ENCODE assay signal across 9 mouse cellular contexts in the genomic region with DNA sequence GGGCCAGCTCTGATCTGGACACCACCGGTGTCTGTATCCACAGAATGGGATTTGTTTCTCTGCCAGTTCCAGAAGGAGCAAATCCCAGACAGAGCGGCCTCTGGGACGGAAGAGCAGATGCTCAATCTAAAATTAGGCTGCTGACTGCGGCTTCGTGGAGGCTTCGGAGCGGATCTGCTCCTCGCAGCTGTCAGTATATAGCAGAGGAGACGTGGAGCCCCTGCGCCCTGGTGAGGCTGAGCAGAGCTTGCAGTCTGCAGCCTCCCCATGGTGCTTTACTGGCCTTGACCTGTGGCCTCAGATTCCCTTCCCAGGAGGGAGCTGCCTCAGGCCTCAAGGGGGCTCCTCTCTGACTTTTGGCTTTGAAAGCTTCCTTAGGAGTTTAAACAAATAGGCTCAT. TPM values are rescaled to one million over a fixed set of nuclear protein-coding genes. Genes with fewer than 3 reads are reported as not detected.
DNase-seq lines count a peak whose midpoint lies in the region; ATAC-seq lines count a peak whose summit lies in the region.
"Had no signal": no experiment of that assay in that cellular context is flagged by ENCODE, and none has a peak within 500 bp of the region (broad histone marks: within the 10 kb centered on the region; RNA-seq: fewer than 3 reads in every experiment).

No protein-coding gene starts in this region.

- peak; percentile 34; the same call in 1 of the 2 replicates for ATAC-seq in hindbrain, embryonic 14.5 days (ENCODE audit: low FRiP score)
- no peak for ATAC-seq in hindbrain, embryonic 12.5 days (ENCODE audit: low FRiP score)
- ATAC-seq in CD4-positive, CD25-positive, alpha-beta regulatory T cell, adult 4 months, result no peak

- H3K4me1 ChIP-seq in hindbrain, embryonic 14.5 days (replicated peaks; ENCODE audit: control insufficient read depth, insufficient read depth, low read length), result no peaks in the 10 kb centered on the region
- H3K4me1 ChIP-seq in hindbrain, embryonic 12.5 days, result peaks cover 4% of the 10 kb centered on the region; the same call in 1 of the 2 replicates

- H3K9ac ChIP-seq in hindbrain, embryonic 14.5 days, result no peak overlapping the region
- no peak overlapping the region for H3K9ac ChIP-seq in hindbrain, embryonic 12.5 days

- H3K27me3 ChIP-seq in hindbrain, embryonic 14.5 days (ENCODE audit: control insufficient read depth, insufficient read depth, low read length), result no peaks in the 10 kb centered on the region
- peaks cover 3% of the 10 kb centered on the region; the same call in 1 of the 2 replicates for H3K27me3 ChIP-seq in hindbrain, embryonic 12.5 days

- 50% methylated on average over 10 of the region's 10 CpGs for WGBS in hindbrain, embryonic 14.5 days
- 54% methylated on average over 10 of the region's 10 CpGs for WGBS in hindbrain, embryonic 12.5 days

- no peaks in the 10 kb centered on the region for H3K36me3 ChIP-seq in hindbrain, embryonic 14.5 days (replicated peaks; ENCODE audit: control insufficient read depth, insufficient read depth)
- no peaks in the 10 kb centered on the region for H3K36me3 ChIP-seq in hindbrain, embryonic 12.5 days

- no peaks in the 10 kb centered on the region for H3K9me3 ChIP-seq in hindbrain, embryonic 14.5 days (ENCODE audit: control insufficient read depth, low read length)
- H3K9me3 ChIP-seq in hindbrain, embryonic 12.5 days (replicated peaks), result no peaks in the 10 kb centered on the region

- H3K4me2 ChIP-seq in hindbrain, embryonic 14.5 days (replicated peaks), result no peak overlapping the region
- H3K4me2 ChIP-seq in hindbrain, embryonic 12.5 days (replicated peaks), result no peak overlapping the region

- no peak for DNase-seq in hindbrain, embryonic 14.5 days (ENCODE audit: low spot score)
- peak; percentile 33 for DNase-seq in cerebellum, adult 11 months
- DNase-seq in frontal cortex, postnatal 14 days (ENCODE audit: low spot score in 2 of 2), result peak; percentile 65 to 73
- peak; percentile 74 to 81 for DNase-seq in layer of hippocampus, adult 8-10 months (ENCODE audit: low spot score in 2 of 2)
- peak; percentile 41 for DNase-seq in retina, postnatal 7 days (ENCODE audit: low read depth, low spot score)
- DNase-seq in spleen, adult 18-20 months, result no peak

- H3K27ac ChIP-seq in hindbrain, embryonic 14.5 days, result no peak overlapping the region; the same call in 1 of the 2 replicates
- H3K27ac ChIP-seq in hindbrain, embryonic 12.5 days, result no peak overlapping the region

- no peak overlapping the region for H3K4me3 ChIP-seq in hindbrain, embryonic 14.5 days (replicated peaks; ENCODE audit: low read length)
- no peak overlapping the region for H3K4me3 ChIP-seq in hindbrain, embryonic 12.5 days

RNA-seq across cellular contexts. Expression of gene AL607142.1, which starts 40.7 kb away (rescaled TPM):
- not detected in 2 replicates for polyA plus RNA-seq in hindbrain, embryonic 14.5 days (2014; fragmentation: Nextera tagmentation; extraction: Ambion mirVana)
- not detected in 2 replicates for polyA plus RNA-seq in hindbrain, embryonic 12.5 days (2016; fragmentation: Nextera tagmentation; extraction: Ambion mirVana)
- not detected for total RNA-seq in layer of hippocampus, adult 8-10 months (2022)
- not detected for polyA plus RNA-seq in CD4-positive, CD25-positive, alpha-beta regulatory T cell, adult 4 months (2017; shearing (Covaris generic))
- total RNA-seq: MEL had no signal

Comparison
In these comparisons a context has a peak if more than half of its experiments do, and no peak if none do; other contexts are left out.
1. DNase-seq: peak in cerebellum, adult 11 months (single experiment), frontal cortex, postnatal 14 days (2 of 2), layer of hippocampus, adult 8-10 months (2 of 2) and retina, postnatal 7 days (single experiment); none in hindbrain, embryonic 14.5 days (single experiment) and spleen, adult 18-20 months (0 of 2).